Mouse (Mus musculus) macrophage (primary cell): ENCODE measurements around the gene Arl5c. TPM values are rescaled to one million over a fixed set of nuclear protein-coding genes. Genes with fewer than 3 reads are reported as not detected.

Experiments
- H3K27ac ChIP-seq: fragments of 350-480 bp; formaldehyde crosslinking; 2 replicates; pipeline ENCODE4 v1.9.0; 2021
- H3K36me3 ChIP-seq: fragments of 350-480 bp; formaldehyde crosslinking; 2 replicates; pipeline ENCODE4 v1.9.0; 2021; ENCODE audit errors: inconsistent target
- H3K4me3 ChIP-seq: fragments of 350-480 bp; formaldehyde crosslinking; 2 replicates; pipeline ENCODE4 v1.9.0; 2021; ENCODE audit errors: inconsistent target
- H3K79me2 ChIP-seq: fragments of 350-480 bp; formaldehyde crosslinking; 2 replicates; pipeline ENCODE4 v1.9.0; 2021; ENCODE audit errors: inconsistent target
- WGBS: methylation state at CpG from one replicate; pipeline ENCODE4 v1.1.7; 2026; ENCODE audit warnings: inconsistent platforms; ENCODE audit not compliant: missing documents; 5-methylcytosine and 5-hydroxymethylcytosine counted together
- polyA plus RNA-seq: library from polyadenylated mRNA; stranded (reverse); fragments of 250-400 nt; gene quantifications from 3 replicates; pipeline ENCODE4 v1.2.4, GENCODE M21; 2018; ENCODE audit warnings: inconsistent platforms

Gene Arl5c
- polyA plus RNA-seq, 1 experiment from 2014 or later: 38.4 TPM

GRCm38 (mm10) chr11:97974141-97974540 lies 21.8 kb downstream of the Arl5c start:
- Histone ChIP-seq H3K79me2 (no peaks in the 10 kb centered on the region), H3K27ac (no peak overlapping the region), H3K4me3 (no peak overlapping the region), H3K36me3 (no peaks in the 10 kb centered on the region)
- WGBS: 95% methylated on average over 5 of the region's 5 CpGs

DNA sequence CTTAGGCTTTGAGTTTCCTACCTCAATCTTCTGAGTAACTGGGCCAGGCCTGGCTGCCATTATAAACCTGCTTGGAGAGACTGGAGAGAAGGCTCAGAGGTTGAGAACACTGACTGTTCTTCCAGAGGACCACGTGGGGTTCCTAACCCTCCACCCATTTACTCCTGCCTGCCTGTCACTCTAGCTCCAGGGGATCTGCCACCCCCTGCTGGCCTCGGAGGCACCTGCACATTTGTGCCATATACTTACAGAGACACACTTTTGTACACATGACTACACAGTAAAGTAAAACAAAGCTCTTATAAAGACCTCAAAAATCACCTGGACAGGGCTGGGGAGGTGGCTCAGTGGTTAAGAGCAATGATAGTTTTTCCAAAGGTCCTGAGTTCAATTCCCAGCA lies 23.5 kb downstream of the Arl5c start:
- no peaks in the 10 kb centered on the region for H3K79me2 ChIP-seq
- H3K36me3 ChIP-seq: no peaks in the 10 kb centered on the region
- H3K4me3 ChIP-seq: no peak overlapping the region
- no peak overlapping the region for H3K27ac ChIP-seq
- WGBS: 73% methylated on average over 2 of the region's 2 CpGs

- H3K36me3 ChIP-seq: no peaks in the 10 kb centered on the region
- H3K27ac ChIP-seq: no peak overlapping the region
- no peak overlapping the region for H3K4me3 ChIP-seq
- H3K79me2 ChIP-seq: no peaks in the 10 kb centered on the region
- 41% methylated on average over 7 of the region's 7 CpGs for WGBS
These were observed 24.7 kb downstream of the Arl5c start for GRCm38 (mm10) chr11:97971232-97971631.

- Histone ChIP-seq H3K4me3 (no peak overlapping the region), H3K79me2 (no peaks in the 10 kb centered on the region), H3K36me3 (no peaks in the 10 kb centered on the region), H3K27ac (no peak overlapping the region)
- 85% methylated on average over 7 of the region's 7 CpGs for WGBS
These were observed 25.2 kb downstream of the Arl5c start for GRCm38 (mm10) chr11:97970771-97971170.

- Histone ChIP-seq H3K4me3 (no peak overlapping the region), H3K27ac (no peak overlapping the region), H3K36me3 (no peaks in the 10 kb centered on the region), H3K79me2 (no peaks in the 10 kb centered on the region)
- WGBS: 86% methylated on average over 5 of the region's 5 CpGs
These were observed 27.6 kb downstream of the Arl5c start for GRCm38 (mm10) chr11:97968385-97968784.

DNA sequence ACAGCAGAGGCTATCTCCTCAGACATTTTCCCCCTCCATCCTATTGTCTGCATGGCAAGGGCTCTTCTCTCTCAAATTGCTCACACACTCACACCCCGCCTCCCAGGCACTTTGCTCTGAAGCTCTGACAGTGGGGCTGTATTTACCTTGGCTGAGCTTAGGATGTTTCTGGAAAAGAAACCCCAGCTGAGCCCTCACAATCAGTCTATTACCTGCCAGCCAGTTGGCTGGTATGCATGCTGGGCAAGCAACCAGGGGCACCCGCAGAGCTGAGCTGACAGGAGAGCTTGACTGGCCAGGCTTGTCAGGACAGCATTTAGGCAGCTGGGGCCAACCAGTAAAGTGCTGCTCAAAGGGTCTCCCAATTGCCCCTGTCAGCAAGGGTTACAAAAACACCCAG lies 28.9 kb downstream of the Arl5c start:
- 65% methylated on average over 2 of the region's 2 CpGs for WGBS
- H3K79me2 ChIP-seq: no peaks in the 10 kb centered on the region
- H3K4me3 ChIP-seq: no peak overlapping the region
- H3K36me3 ChIP-seq: no peaks in the 10 kb centered on the region
- no peak overlapping the region for H3K27ac ChIP-seq

DNA sequence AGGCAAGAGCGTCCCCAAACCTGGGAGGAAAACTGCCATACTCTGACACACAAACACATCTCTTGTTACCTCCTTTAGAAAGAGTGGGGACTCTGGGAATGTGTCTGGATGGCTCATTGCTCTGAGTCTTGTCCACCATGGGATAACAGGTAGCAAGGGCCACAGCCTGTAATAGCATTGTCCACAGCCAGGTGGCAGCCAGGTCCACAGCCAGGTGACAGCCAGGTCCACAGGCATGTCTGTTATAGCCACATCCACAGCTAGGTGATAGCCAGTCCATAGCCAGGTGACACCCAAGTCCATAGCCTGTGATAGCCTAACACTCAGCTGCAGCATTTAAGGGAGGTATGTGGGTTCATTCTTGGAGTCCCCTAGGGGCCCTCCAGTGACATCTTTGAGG lies 35.1 kb downstream of the Arl5c start:
- 90% methylated on average over 1 of the region's 1 CpGs for WGBS
- no peaks in the 10 kb centered on the region for H3K79me2 ChIP-seq

GRCm38 (mm10) chr11:97959300-97959680 lies 36.7 kb downstream of the Arl5c start:
- WGBS: 88% methylated on average over 5 of the region's 5 CpGs
- no peak overlapping the region for H3K27ac ChIP-seq
- H3K36me3 ChIP-seq: no peaks in the 10 kb centered on the region
- no peaks in the 10 kb centered on the region for H3K79me2 ChIP-seq
- H3K4me3 ChIP-seq: no peak overlapping the region

More for the DNA sequence above, 35.1 kb downstream of the Arl5c start:
- Histone ChIP-seq H3K36me3 (no peaks in the 10 kb centered on the region), H3K4me3 (no peak overlapping the region), H3K27ac (no peak overlapping the region)

GRCm38 (mm10) chr11:97958641-97959299 lies 37.2 kb downstream of the Arl5c start:
- Histone ChIP-seq H3K36me3 (no peaks in the 10 kb centered on the region), H3K79me2 (no peaks in the 10 kb centered on the region), H3K4me3 (no peak overlapping the region), H3K27ac (no peak overlapping the region)
- WGBS: 67% methylated on average over 7 of the region's 7 CpGs

GRCm38 (mm10) chr11:97956905-97957560 lies 38.9 kb downstream of the Arl5c start:
- 78% methylated on average over 6 of the region's 6 CpGs for WGBS
- no peaks in the 10 kb centered on the region for H3K79me2 ChIP-seq
- no peak overlapping the region for H3K4me3 ChIP-seq
- no peaks in the 10 kb centered on the region for H3K36me3 ChIP-seq
- no peak overlapping the region for H3K27ac ChIP-seq

- Histone ChIP-seq H3K79me2 (no peaks in the 10 kb centered on the region), H3K36me3 (no peaks in the 10 kb centered on the region), H3K27ac (no peak overlapping the region), H3K4me3 (no peak overlapping the region)
- WGBS: 93% methylated on average over 4 of the region's 4 CpGs
These were observed 40.1 kb downstream of the Arl5c start for GRCm38 (mm10) chr11:97955915-97956314.

DNA sequence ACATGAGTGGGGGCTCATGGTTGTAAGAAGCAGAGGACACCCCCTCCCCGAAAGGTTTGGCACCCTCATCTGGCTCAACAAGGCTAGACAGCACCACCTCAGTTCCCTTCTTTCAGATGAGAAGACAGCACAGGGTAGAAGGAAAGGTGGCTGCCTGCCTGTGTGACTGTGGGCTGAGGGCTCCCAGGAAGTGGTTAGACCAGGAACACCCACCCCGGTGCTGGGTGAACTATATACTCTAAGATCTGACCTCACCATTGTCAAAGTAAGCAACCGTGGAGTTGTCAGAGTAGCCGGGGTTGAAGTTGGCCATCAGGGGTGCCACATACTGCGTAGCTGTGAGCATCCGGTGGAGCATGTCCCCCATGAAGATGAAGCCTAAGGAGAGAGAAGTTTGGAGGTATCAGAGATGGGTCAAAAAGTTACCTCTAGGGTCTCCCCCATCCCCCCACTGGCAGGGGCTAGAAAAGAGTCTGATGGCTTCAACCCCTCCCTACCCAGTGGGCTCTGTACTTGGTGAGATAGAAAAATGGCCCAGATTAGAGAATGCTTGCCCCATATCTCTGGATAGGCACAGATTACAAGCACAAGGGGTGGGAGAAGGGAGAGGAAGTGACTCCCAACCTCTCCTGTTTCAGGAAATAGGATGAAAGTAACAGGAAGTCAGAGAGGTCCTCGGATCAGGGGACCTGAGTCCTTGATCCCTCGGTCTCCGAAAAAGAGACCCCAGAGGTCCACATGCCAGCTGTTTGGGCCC lies 40.7 kb downstream of the Arl5c start:
- Histone ChIP-seq H3K27ac (no peak overlapping the region), H3K79me2 (no peaks in the 10 kb centered on the region), H3K4me3 (no peak overlapping the region), H3K36me3 (no peaks in the 10 kb centered on the region)
- 71% methylated on average over 6 of the region's 9 CpGs for WGBS

DNA sequence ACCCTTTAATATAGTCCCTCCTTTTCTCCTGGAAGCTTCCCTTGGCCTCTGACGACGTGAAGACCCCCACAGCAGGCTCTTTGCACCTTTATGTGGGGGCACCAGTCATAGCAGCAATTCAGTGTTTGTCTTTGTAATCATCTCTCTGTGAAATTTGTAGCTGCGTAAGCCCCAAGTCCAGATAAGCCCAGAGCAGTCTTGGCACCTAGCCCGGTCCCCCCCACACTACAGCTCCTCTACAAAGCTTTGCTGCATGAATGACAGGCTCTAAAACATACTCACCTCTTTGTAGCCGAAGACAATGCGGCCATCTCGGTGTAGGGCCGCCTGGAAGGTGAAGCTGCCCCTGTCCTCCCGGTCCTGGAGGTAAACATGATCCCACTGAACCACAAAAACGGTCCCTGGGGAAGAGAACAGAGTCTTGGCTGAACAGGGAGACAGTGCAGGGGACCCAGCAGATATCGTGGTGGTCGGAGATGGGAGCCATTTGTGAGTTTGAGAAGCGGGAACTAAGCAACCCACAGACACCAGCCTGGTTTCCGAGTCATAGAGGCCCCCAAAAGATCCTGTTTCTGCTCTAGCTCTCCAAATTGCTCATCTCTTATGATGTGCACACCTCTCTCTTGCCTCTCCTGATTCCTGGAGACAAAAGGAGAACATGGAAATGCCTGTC lies 41.4 kb downstream of the Arl5c start:
- no peak overlapping the region for H3K27ac ChIP-seq
- H3K79me2 ChIP-seq: no peaks in the 10 kb centered on the region
- no peaks in the 10 kb centered on the region for H3K36me3 ChIP-seq
- H3K4me3 ChIP-seq: no peak overlapping the region
- WGBS: 72% methylated on average over 14 of the region's 14 CpGs

DNA sequence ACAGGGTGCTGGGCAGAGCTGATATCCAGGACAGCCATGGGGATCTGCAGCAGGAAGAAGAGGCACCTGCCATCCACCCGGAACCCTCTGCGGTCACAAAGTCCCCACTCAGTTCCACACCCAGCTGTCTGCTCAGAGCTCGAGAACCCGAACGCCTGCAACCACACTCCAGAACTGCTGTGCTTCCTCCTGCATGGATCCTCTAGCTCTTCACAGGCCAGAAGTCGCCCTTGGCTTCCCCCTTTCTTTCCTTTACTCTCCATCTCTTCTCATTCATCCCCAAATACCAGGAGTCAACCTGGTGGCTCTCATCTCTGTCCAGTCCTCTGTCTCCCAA lies 42.1 kb downstream of the Arl5c start:
- Histone ChIP-seq H3K4me3 (no peak overlapping the region), H3K79me2 (no peaks in the 10 kb centered on the region), H3K27ac (no peak overlapping the region), H3K36me3 (no peaks in the 10 kb centered on the region)
- 89% methylated on average over 6 of the region's 6 CpGs for WGBS
